In genomic region chr5:150592186-150592903, GRCm38 (mm10) we compare ENCODE assay signal across 9 mouse cellular contexts. TPM values are rescaled to one million over a fixed set of nuclear protein-coding genes. Genes with fewer than 3 reads are reported as not detected.
DNase-seq lines count a peak whose midpoint lies in the region; ATAC-seq and TF ChIP-seq lines count a peak whose summit lies in the region.
"Had no signal": no experiment of that assay in that cellular context is flagged by ENCODE, and none has a peak within 500 bp of the region (broad histone marks: within the 10 kb centered on the region; RNA-seq: fewer than 3 reads in every experiment).

No protein-coding gene starts in this region.

- H3K27ac ChIP-seq in forebrain, embryonic 15.5 days (replicated peaks), result no peak overlapping the region
- no peak overlapping the region for H3K27ac ChIP-seq in forebrain, embryonic 13.5 days
- H3K27ac ChIP-seq in limb, embryonic 14.5 days (replicated peaks; ENCODE audit: low read depth, low read length), result no peak overlapping the region
- no peak overlapping the region for H3K27ac ChIP-seq in stomach, embryonic 16.5 days (ENCODE audit: low read length)
- H3K27ac ChIP-seq: embryonic facial prominence, embryonic 12.5 days had no signal

- no peak for TF ChIP-seq POLR2A in limb, embryonic 14.5 days (IDR thresholded peaks at IDR 0.05; ENCODE audit: borderline replicate concordance, extremely low read depth, insufficient read depth, insufficient read length)

- H3K4me1 ChIP-seq in forebrain, embryonic 15.5 days, result peaks cover 13% of the 10 kb centered on the region
- peaks cover 15% of the 10 kb centered on the region for H3K4me1 ChIP-seq in forebrain, embryonic 13.5 days
- H3K4me1 ChIP-seq in limb, embryonic 14.5 days (ENCODE audit: control insufficient read depth, insufficient read depth, low read length), result peaks cover 7% of the 10 kb centered on the region; the same call in 1 of the 2 replicates
- H3K4me1 ChIP-seq in stomach, embryonic 16.5 days (ENCODE audit: control insufficient read depth, insufficient read depth, low read length), result peaks cover 7% of the 10 kb centered on the region

- 80% methylated on average over 13 of the region's 13 CpGs for WGBS in forebrain, embryonic 15.5 days
- 83% methylated on average over 13 of the region's 13 CpGs for WGBS in forebrain, embryonic 13.5 days
- WGBS in limb, embryonic 14.5 days, result 68% methylated on average over 13 of the region's 13 CpGs
- WGBS in stomach, embryonic 16.5 days, result 80% methylated on average over 13 of the region's 13 CpGs

- peak overlapping the region; percentile 97 for H3K4me2 ChIP-seq in forebrain, embryonic 15.5 days (replicated peaks)
- no peak overlapping the region for H3K4me2 ChIP-seq in forebrain, embryonic 13.5 days
- H3K4me2 ChIP-seq in limb, embryonic 14.5 days (replicated peaks; ENCODE audit: low read depth, low read length, severe bottlenecking), result no peak overlapping the region
- no peak overlapping the region for H3K4me2 ChIP-seq in stomach, embryonic 16.5 days (ENCODE audit: low read depth, low read length)

- no peak overlapping the region; the same call in 1 of the 2 replicates for H3K4me3 ChIP-seq in forebrain, embryonic 15.5 days
- no peak overlapping the region for H3K4me3 ChIP-seq in forebrain, embryonic 13.5 days
- peak overlapping the region; percentile 77; the same call in 1 of the 2 replicates for H3K4me3 ChIP-seq in limb, embryonic 14.5 days (replicated peaks; ENCODE audit: low read length)
- H3K4me3 ChIP-seq in stomach, embryonic 16.5 days (replicated peaks; ENCODE audit: low read length), result peak overlapping the region; percentile 87

- no peak overlapping the region for H3K9ac ChIP-seq in forebrain, embryonic 15.5 days (replicated peaks)
- no peak overlapping the region for H3K9ac ChIP-seq in forebrain, embryonic 13.5 days
- H3K9ac ChIP-seq in limb, embryonic 14.5 days (ENCODE audit: low read depth, low read length, severe bottlenecking), result no peak overlapping the region
- no peak overlapping the region for H3K9ac ChIP-seq in stomach, embryonic 16.5 days (ENCODE audit: low read length)
- H3K9ac ChIP-seq: embryonic facial prominence, embryonic 12.5 days had no signal

- H3K9me3 ChIP-seq in forebrain, embryonic 15.5 days, result no peaks in the 10 kb centered on the region
- no peaks in the 10 kb centered on the region for H3K9me3 ChIP-seq in forebrain, embryonic 13.5 days (replicated peaks)
- no peaks in the 10 kb centered on the region for H3K9me3 ChIP-seq in limb, embryonic 14.5 days (ENCODE audit: control insufficient read depth, low read length)
- no peaks in the 10 kb centered on the region for H3K9me3 ChIP-seq in stomach, embryonic 16.5 days (replicated peaks; ENCODE audit: control insufficient read depth, low read length)
- H3K9me3 ChIP-seq: embryonic facial prominence, embryonic 12.5 days had no signal

- no peak for ATAC-seq in forebrain, embryonic 15.5 days (replicated peaks)
- no peak for ATAC-seq in forebrain, embryonic 13.5 days
- ATAC-seq in limb, embryonic 14.5 days (ENCODE audit: low FRiP score, low read depth), result no peak
- ATAC-seq in stomach, embryonic 16.5 days (ENCODE audit: insufficient read depth, low FRiP score), result no peak

- DNase-seq in spleen, postnatal 36 days (ENCODE audit: low spot score in 2 of 2), result peak; percentile 35 to 41
- no peak for DNase-seq in spleen, postnatal 10 days (ENCODE audit: low spot score in 2 of 2)
- no peak for DNase-seq in limb, embryonic 14.5 days (ENCODE audit: low spot score)
- no peak for DNase-seq in frontal cortex, postnatal 10 days (ENCODE audit: low spot score in 2 of 2)
- no peak for DNase-seq in right cerebral cortex, postnatal 36 days (ENCODE audit: low spot score in 2 of 2)

- 0 out of 2 replicates have a peak, but pooled peaks cover 2% of the 10 kb centered on the region for H3K36me3 ChIP-seq in forebrain, embryonic 15.5 days
- H3K36me3 ChIP-seq in forebrain, embryonic 13.5 days (ENCODE audit: poor library complexity, severe bottlenecking), result no peaks in the 10 kb centered on the region
- no peaks in the 10 kb centered on the region for H3K36me3 ChIP-seq in limb, embryonic 14.5 days (ENCODE audit: control insufficient read depth, insufficient read depth, low read length)
- H3K36me3 ChIP-seq in stomach, embryonic 16.5 days (ENCODE audit: control insufficient read depth, insufficient read depth, low read length), result no peaks in the 10 kb centered on the region
- H3K36me3 ChIP-seq: embryonic facial prominence, embryonic 12.5 days had no signal

- no peaks in the 10 kb centered on the region for H3K27me3 ChIP-seq in forebrain, embryonic 15.5 days
- H3K27me3 ChIP-seq in forebrain, embryonic 13.5 days, result peaks cover 32% of the 10 kb centered on the region
- peaks cover 18% of the 10 kb centered on the region; the same call in 1 of the 2 replicates for H3K27me3 ChIP-seq in limb, embryonic 14.5 days (ENCODE audit: control insufficient read depth, insufficient read depth, low read length)
- no peaks in the 10 kb centered on the region for H3K27me3 ChIP-seq in stomach, embryonic 16.5 days (ENCODE audit: control insufficient read depth, insufficient read depth, low read length)

RNA-seq across cellular contexts. Expression of gene N4bp2l1, which starts 4.6 kb away (rescaled TPM):
- polyA plus RNA-seq in forebrain, embryonic 15.5 days (2015; fragmentation: Nextera tagmentation; extraction: Ambion mirVana), result 8.3 and 9.4 TPM in 2 replicates
- 4.2 and 4.5 TPM in 2 replicates for polyA plus RNA-seq in forebrain, embryonic 13.5 days (2015; fragmentation: Nextera tagmentation; extraction: Ambion mirVana)
- 5.9 and 6.1 TPM in 2 replicates for polyA plus RNA-seq in limb, embryonic 14.5 days (2012; rRNA removed)
- polyA plus RNA-seq in limb, embryonic 14.5 days (2014; fragmentation: Nextera tagmentation; extraction: Ambion mirVana), result 4.3 and 5.4 TPM in 2 replicates
- 6.6 and 8.3 TPM in 2 replicates for polyA plus RNA-seq in stomach, embryonic 16.5 days (2015; fragmentation: Nextera tagmentation; extraction: Ambion mirVana)

Comparison
In these comparisons a context has a peak if more than half of its experiments do, and no peak if none do; other contexts are left out.
1. DNase-seq: peak in spleen, postnatal 36 days (2 of 2); none in spleen, postnatal 10 days (0 of 2), limb, embryonic 14.5 days (single experiment), frontal cortex, postnatal 10 days (0 of 2) and right cerebral cortex, postnatal 36 days (0 of 2).
2. H3K4me3 ChIP-seq: peak in limb, embryonic 14.5 days (single experiment) and stomach, embryonic 16.5 days (single experiment); none in forebrain, embryonic 15.5 days (single experiment) and forebrain, embryonic 13.5 days (single experiment).